Mouse (Mus musculus) G1E (cell line): ENCODE measurements around the gene Phf1.

Experiments used
- CTCF ChIP-seq: IDR thresholded peaks from 2 replicates; pipeline ENCODE4 v1.5.1; 2012; ENCODE audit warnings: low read depth, low read length, inconsistent platforms, mixed read lengths
- GATA1 ChIP-seq: IDR thresholded peaks from 2 replicates; pipeline ENCODE4 v1.6.1; 2012; ENCODE audit warnings: borderline replicate concordance, low read length, inconsistent platforms, mixed read lengths
- POLR2AphosphoS5 ChIP-seq: IDR thresholded peaks from 2 replicates; pipeline ENCODE4 v1.6.1; 2012; ENCODE audit warnings: low read depth, low read length, inconsistent platforms; ENCODE audit not compliant: insufficient replicate concordance
- TAL1 ChIP-seq: conservative IDR thresholded peaks from 2 replicates; pipeline ENCODE4 v1.6.1; 2012; ENCODE audit warnings: low read depth, low read length, inconsistent platforms, mixed read lengths

DNA sequence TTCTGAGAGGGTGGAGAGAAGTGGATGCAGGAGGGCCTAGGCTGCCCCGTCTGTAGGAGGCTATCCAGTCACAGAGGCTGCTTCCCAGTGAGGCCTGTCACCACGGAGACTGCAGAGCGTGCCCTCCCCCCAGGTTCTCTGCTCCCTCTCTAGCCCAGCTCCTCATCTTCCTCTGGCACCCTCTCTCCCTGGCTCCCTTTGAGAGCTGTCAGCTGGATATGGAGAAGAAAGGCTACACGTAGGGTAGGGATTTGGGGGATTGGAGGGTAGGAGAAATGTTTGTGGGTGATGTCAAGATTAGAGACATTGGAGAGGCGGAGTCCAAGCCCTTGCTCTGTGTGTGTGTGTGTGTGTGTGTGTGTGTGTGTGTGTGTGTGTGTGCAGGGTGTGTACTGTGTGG, 17.0 kb downstream of the Phf1 start:
- TF ChIP-seq CTCF (no peak), GATA1 (no peak), POLR2AphosphoS5 (no peak), TAL1 (no peak)
